Mouse (Mus musculus): ENCODE results near the gene 9930021J03Rik. TPM values are rescaled to one million over a fixed set of nuclear protein-coding genes. Genes with fewer than 3 reads are reported as not detected.

Gene 9930021J03Rik
- polyA plus RNA-seq (2012; rRNA removed), result 27.0 and 27.4 TPM in 2 replicates

DNA sequence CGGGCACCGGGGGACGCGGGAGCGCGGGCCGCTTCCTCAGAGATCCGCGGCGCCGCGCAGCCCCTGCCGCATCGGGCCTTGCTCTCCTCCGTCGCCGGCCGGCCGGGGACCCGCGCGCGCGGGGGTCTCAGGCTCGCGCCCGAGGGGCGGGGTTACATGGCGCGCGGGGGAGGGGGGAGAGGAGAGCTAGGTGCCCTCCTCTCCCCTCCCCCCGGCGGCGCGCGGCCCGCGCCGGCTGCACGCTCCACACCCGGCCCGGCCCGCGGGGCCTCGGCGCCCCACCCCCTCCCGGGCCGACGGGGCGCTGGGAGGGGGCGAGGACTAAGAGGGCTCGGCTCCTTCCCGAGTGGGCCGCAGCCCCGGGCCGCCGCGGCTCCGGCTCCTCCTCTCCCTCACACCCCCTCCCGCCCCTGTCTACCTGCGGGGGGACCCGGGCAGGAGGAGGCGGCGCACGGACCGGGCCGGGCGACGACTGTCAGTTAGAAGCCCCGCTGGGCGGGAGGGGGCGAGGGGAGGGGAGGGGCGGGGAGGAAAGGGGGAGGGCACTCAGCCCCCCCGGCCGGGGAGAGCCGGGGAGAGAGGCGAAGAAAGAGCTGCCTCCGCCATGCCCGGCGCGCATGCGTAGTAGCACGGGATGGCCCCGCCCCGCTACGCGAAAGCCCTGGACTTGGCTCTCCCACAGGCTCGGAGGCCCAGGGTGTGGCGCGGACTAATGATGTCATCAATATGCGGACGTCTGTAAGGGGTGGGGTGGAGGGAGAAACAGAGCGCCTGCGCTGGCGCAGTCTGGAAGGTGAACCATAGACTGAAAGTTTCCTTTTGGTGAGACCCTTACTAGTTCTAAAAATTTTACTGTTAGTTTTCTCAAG, at the start of gene 9930021J03Rik:
Gene 9930021J03Rik, minus strand, starts transcription at position 73 of the 869 bp plus-strand sequence.
- peaks cover 4% of the 10 kb centered on the region for H3K4me1 ChIP-seq (ENCODE audit: control insufficient read depth, insufficient read depth, low read length)
- H3K4me3 ChIP-seq (ENCODE audit: insufficient read depth, low read length), result peak within 1 kb of the TSS; percentile 57
- peak within 1 kb of the TSS; percentile 39; the same call in 1 of the 2 replicates for H3K27ac ChIP-seq (ENCODE audit: insufficient read depth, low read length)
- TF ChIP-seq POLR2A (IDR thresholded peaks at IDR 0.05; ENCODE audit: extremely low read depth, insufficient read depth, low read length) (peak; percentile 69; the same call in 1 of the 2 replicates), CTCF (IDR thresholded peaks at IDR 0.05; ENCODE audit: extremely low read depth, insufficient read depth, low read length) (no peak)

DNA sequence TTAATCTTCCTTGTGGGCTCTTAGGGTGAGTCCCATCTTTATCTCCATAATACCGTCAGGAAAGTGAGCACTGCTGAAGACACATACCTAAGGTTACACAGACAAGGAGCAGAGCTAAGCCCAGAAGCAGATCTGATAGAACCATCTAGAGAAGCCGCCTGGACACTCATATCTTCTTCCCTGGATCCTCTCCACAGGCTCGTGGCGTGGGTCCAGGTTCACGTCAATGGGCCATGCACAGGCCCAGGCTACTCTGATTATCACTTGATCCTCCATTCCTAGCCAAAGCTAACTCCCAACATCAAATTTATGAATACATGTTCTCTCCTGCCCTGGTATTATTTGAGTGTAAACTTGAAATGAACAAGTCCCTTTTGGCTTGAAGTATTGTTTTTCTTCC, 47.9 kb upstream of the 9930021J03Rik start:
- no peaks in the 10 kb centered on the region for H3K4me1 ChIP-seq (ENCODE audit: control insufficient read depth, insufficient read depth, low read length)
- no peak overlapping the region for H3K27ac ChIP-seq (ENCODE audit: insufficient read depth, low read length)
- H3K4me3 ChIP-seq (ENCODE audit: insufficient read depth, low read length), result no peak overlapping the region
- TF ChIP-seq POLR2A (IDR thresholded peaks at IDR 0.05; ENCODE audit: extremely low read depth, insufficient read depth, low read length) (no peak), CTCF (IDR thresholded peaks at IDR 0.05; ENCODE audit: extremely low read depth, insufficient read depth, low read length) (no peak)

DNA sequence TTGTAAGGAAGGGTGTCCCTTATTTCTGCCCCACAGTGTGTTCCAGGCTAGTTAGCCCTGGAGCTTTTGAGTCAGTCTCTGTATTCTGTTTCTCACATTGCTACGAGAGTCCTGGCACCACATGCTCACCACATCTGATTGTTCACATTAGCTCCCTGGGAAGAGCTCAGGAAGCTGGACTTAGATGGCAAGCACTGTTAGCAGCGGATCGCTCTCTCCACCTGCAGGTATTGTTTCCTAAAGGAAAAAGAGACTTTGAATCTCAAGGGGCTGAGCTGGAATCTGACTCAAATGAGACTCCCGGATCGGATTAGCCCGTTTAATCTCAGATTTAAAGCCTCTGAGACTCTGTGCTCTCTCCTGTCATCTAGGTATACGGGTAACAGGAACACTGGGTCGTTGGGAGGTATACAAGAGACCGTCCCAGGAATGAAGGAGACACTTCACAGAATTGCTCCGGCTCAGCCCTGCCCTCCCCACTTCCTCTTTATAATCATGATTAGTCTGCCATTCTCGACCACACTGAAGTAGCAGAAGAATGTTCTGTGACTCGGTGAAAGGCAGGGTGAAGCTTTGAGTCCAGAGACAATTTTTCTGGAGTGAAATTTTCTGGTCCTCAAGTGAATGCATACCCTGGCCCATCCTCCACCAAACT, 45.4 kb upstream of the 9930021J03Rik start:
- H3K4me3 ChIP-seq (ENCODE audit: insufficient read depth, low read length), result no peak overlapping the region
- TF ChIP-seq CTCF (IDR thresholded peaks at IDR 0.05; ENCODE audit: extremely low read depth, insufficient read depth, low read length) (no peak), POLR2A (IDR thresholded peaks at IDR 0.05; ENCODE audit: extremely low read depth, insufficient read depth, low read length) (no peak)
- no peak overlapping the region for H3K27ac ChIP-seq (ENCODE audit: insufficient read depth, low read length)
- H3K4me1 ChIP-seq (ENCODE audit: control insufficient read depth, insufficient read depth, low read length), result no peaks in the 10 kb centered on the region

DNA sequence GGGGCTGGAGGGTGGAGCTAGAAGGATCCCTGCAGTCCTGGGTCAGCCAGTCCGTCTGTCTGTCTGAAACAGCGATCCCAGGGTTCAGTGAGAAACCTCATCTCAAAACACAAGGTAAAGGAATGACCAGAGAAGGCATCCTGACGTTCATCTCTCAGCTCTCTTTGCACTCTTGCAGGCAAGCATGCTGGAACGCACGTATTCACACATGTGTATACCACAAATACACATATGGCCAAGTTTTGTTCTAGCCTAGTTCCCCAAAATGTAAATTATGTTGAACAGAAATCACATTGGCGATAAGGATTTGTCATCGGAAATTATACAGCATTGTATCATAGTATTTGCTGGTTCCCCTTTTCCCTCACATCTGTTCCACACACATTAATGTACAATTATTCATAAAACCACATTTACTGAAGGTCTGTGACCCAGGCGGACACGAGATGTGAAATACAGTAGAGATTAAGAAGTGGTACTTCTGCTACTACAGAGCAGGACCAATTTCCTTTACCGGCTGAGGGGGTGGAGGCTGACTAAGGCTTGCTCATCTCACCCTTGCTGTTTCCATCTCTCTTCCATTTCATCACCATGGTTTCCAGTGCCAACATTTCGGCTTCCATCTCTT, 44.2 kb upstream of the 9930021J03Rik start:
- no peaks in the 10 kb centered on the region for H3K4me1 ChIP-seq (ENCODE audit: control insufficient read depth, insufficient read depth, low read length)
- H3K4me3 ChIP-seq (ENCODE audit: insufficient read depth, low read length), result no peak overlapping the region
- no peak for TF ChIP-seq CTCF (IDR thresholded peaks at IDR 0.05; ENCODE audit: extremely low read depth, insufficient read depth, low read length)
- no peak for TF ChIP-seq POLR2A (IDR thresholded peaks at IDR 0.05; ENCODE audit: extremely low read depth, insufficient read depth, low read length)
- H3K27ac ChIP-seq (ENCODE audit: insufficient read depth, low read length), result no peak overlapping the region

DNA sequence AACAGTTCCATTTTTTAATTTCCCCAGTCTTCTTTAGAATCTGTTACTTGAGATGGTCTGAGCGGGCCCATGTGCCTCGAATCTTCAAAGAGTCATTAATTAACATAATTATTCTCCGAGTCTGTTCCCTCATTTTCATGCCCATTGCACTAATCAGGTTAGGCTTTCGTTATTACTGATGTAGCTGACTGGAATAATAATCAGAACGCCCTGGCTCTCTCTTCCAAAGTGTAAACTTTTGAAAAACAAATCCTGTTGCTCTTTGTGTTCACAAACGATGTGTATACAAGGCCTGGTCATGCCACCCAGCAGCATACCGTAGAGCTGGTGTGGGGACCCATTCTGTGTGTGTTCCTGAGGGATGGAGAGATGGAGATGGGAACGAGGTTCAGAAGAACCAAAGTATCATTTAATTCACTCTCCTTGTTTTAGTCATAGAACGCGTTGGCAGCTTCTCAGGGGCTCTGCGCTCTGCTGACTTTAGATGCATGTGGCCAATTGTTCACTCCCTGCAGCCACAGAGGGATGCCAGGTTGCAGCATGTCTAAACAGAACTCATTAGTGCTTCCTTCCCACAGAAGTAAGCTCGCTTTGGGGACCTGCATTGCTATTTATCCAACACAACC, 38.4 kb upstream of the 9930021J03Rik start:
- TF ChIP-seq POLR2A (IDR thresholded peaks at IDR 0.05; ENCODE audit: extremely low read depth, insufficient read depth, low read length) (no peak), CTCF (IDR thresholded peaks at IDR 0.05; ENCODE audit: extremely low read depth, insufficient read depth, low read length) (no peak)
- Histone ChIP-seq H3K27ac (ENCODE audit: insufficient read depth, low read length) (peak overlapping the region; percentile 89; the same call in 1 of the 2 replicates), H3K4me1 (ENCODE audit: control insufficient read depth, insufficient read depth, low read length) (no peaks in the 10 kb centered on the region), H3K4me3 (ENCODE audit: insufficient read depth, low read length) (no peak overlapping the region)

DNA sequence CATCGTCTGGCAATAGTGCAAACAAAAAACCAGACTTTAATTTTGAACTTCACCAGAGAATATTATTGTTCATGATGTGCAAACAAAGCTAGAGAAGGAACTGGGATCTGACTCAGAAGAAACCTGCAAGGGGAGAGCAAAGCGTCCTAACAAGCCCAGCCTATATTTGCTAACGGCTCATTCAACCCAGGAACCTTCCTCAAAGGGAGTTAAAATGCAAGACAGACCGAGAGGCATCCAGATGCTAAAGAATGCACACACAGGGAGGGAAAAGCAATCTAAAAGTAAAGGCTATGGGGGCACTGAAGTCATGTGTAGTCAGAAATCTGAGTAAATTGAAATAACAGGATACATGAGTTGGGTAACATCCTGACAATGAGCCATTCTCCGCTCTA, 37.8 kb upstream of the 9930021J03Rik start:
- no peak for TF ChIP-seq POLR2A (IDR thresholded peaks at IDR 0.05; ENCODE audit: extremely low read depth, insufficient read depth, low read length)
- no peak for TF ChIP-seq CTCF (IDR thresholded peaks at IDR 0.05; ENCODE audit: extremely low read depth, insufficient read depth, low read length)
- peak overlapping the region; percentile 89 for H3K27ac ChIP-seq (ENCODE audit: insufficient read depth, low read length)

DNA sequence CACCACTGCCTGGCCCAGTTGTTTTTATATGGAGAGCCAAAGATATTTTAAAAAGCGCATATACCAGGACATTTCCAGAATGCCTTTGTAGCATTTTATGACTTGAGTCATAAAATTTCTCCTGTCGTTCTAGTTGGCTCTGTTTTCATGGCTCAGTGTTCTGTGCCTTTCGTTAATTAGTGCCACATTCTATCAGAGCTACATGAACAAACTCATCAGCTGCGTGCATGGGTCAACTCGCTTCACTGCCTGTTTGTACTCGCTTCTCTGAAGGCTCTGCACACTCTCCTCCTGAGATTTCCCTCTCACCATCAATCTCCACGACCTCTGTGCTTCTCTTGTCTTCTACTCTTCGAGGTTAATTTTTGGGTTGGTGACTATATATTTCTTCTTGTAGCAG, 37.2 kb upstream of the 9930021J03Rik start:
- H3K27ac ChIP-seq (ENCODE audit: insufficient read depth, low read length), result 0 out of 2 replicates have a peak overlapping the region, but pooled peaks have one; percentile 59

More for the DNA sequence above, 37.8 kb upstream of the 9930021J03Rik start:
- Histone ChIP-seq H3K4me3 (ENCODE audit: insufficient read depth, low read length) (no peak overlapping the region), H3K4me1 (ENCODE audit: control insufficient read depth, insufficient read depth, low read length) (no peaks in the 10 kb centered on the region)

DNA sequence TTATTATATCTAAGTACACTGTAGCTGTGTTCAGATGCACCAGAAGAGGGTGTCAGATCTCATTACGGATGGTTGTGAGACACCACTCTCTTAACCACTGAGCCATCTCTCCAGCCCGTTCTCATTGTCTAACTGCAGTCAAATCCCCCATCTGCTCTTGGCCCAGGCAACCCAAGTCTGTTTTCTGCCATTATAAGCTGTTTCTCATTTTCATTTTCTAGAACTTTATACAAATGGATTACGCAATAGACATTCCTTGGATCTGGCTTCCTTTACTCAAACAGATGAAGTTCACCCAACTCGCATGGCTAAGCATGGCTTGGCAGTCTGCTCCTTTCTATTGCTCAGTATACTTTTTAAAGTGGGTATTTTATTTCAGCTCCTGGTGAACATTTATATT, 34.9 kb upstream of the 9930021J03Rik start:
- H3K27ac ChIP-seq (ENCODE audit: insufficient read depth, low read length), result no peak overlapping the region
- no peaks in the 10 kb centered on the region for H3K4me1 ChIP-seq (ENCODE audit: control insufficient read depth, insufficient read depth, low read length)
- TF ChIP-seq POLR2A (IDR thresholded peaks at IDR 0.05; ENCODE audit: extremely low read depth, insufficient read depth, low read length) (no peak), CTCF (IDR thresholded peaks at IDR 0.05; ENCODE audit: extremely low read depth, insufficient read depth, low read length) (no peak)
- no peak overlapping the region for H3K4me3 ChIP-seq (ENCODE audit: insufficient read depth, low read length)

More for the DNA sequence above, 37.2 kb upstream of the 9930021J03Rik start:
- Histone ChIP-seq H3K4me3 (ENCODE audit: insufficient read depth, low read length) (no peak overlapping the region), H3K4me1 (ENCODE audit: control insufficient read depth, insufficient read depth, low read length) (no peaks in the 10 kb centered on the region)
- TF ChIP-seq CTCF (IDR thresholded peaks at IDR 0.05; ENCODE audit: extremely low read depth, insufficient read depth, low read length), result no peak
- no peak for TF ChIP-seq POLR2A (IDR thresholded peaks at IDR 0.05; ENCODE audit: extremely low read depth, insufficient read depth, low read length)

DNA sequence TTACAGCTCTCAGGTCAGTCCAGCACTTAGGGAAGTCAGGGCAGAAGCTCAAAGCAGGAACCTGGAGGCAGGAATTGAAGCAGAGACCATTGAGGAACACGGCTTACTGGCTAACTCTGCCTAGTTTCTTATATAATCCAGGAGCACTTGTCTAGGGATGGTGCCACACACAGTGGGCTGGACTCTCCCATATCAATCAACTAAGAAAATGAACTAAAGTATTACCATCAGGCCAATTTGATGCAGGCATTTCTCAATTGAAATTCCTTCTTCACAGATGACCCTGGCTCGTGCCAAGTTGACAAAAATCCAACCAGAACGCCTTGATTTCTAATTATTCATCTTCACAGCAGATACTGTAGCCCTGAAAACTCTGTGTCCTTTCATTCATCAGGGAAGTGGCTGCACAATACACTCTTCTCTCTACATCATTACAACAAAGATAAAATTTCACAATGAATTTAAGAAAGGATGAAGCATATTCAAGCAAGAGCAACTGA, 32.9 kb upstream of the 9930021J03Rik start:
- Histone ChIP-seq H3K27ac (ENCODE audit: insufficient read depth, low read length) (no peak overlapping the region), H3K4me1 (ENCODE audit: control insufficient read depth, insufficient read depth, low read length) (no peaks in the 10 kb centered on the region), H3K4me3 (ENCODE audit: insufficient read depth, low read length) (no peak overlapping the region)
- TF ChIP-seq POLR2A (IDR thresholded peaks at IDR 0.05; ENCODE audit: extremely low read depth, insufficient read depth, low read length) (no peak), CTCF (IDR thresholded peaks at IDR 0.05; ENCODE audit: extremely low read depth, insufficient read depth, low read length) (no peak)

Measured in cortical plate, adult 2 months (tissue).